Mouse (Mus musculus) hindbrain, embryonic 11.5 days (tissue): ENCODE results near the gene Fbxo45. TPM values are rescaled to one million over a fixed set of nuclear protein-coding genes. Genes with fewer than 3 reads are reported as not detected.

Experiments used
- ATAC-seq: fragments of 200-750 bp; cut with Nextera tagmentation; 2 replicates; pipeline ENCODE4 v1.8.0; 2017; ENCODE audit warnings: mild to moderate bottlenecking, moderate TSS enrichment, moderate library complexity; ENCODE audit not compliant: low FRiP score
- DNase-seq: peaks from one replicate; pipeline ENCODE4 v3.0.0-alpha.2; 2015; ENCODE audit warnings: low spot score
- H3K27ac ChIP-seq: fragments of 300-500 bp; sonication (generic); 2 replicates; pipeline ENCODE4 v1.5.1; 2014; ENCODE audit warnings: mild to moderate bottlenecking, low read depth, low read length
- H3K27me3 ChIP-seq: fragments of 300-500 bp; sonication (generic); 2 replicates; pipeline ENCODE4 v1.6.1; 2014; ENCODE audit warnings: mild to moderate bottlenecking, low read length, moderate library complexity, mixed read lengths; ENCODE audit not compliant: control insufficient read depth, insufficient read depth
- H3K36me3 ChIP-seq: fragments of 300-500 bp; sonication (generic); 2 replicates; pipeline ENCODE4 v1.6.1; 2014; ENCODE audit warnings: mild to moderate bottlenecking, low read length, moderate library complexity, mixed read lengths; ENCODE audit not compliant: control insufficient read depth, insufficient read depth
- H3K4me1 ChIP-seq: fragments of 300-500 bp; sonication (generic); replicated peaks from 2 replicates; pipeline ENCODE4 v1.6.1; 2014; ENCODE audit warnings: low read length, mixed read lengths; ENCODE audit not compliant: control insufficient read depth, insufficient read depth
- H3K4me2 ChIP-seq: fragments of 300-500 bp; sonication (generic); replicated peaks from 2 replicates; pipeline ENCODE4 v1.6.1; 2014; ENCODE audit warnings: mild to moderate bottlenecking, low read depth, low read length
- H3K4me3 ChIP-seq: fragments of 300-500 bp; sonication (generic); 2 replicates; pipeline ENCODE4 v1.5.1; 2014; ENCODE audit warnings: low read depth, low read length
- H3K9ac ChIP-seq: fragments of 300-500 bp; sonication (generic); 2 replicates; pipeline ENCODE4 v1.6.1; 2014; ENCODE audit warnings: low read depth, low read length
- H3K9me3 ChIP-seq: fragments of 300-500 bp; sonication (generic); 2 replicates; pipeline ENCODE4 v1.6.1; 2016; ENCODE audit warnings: low read length; ENCODE audit not compliant: control insufficient read depth
- WGBS: fragments of 180-500 bp; shearing (Covaris S2); extraction: QIAGEN DNeasy Blood & Tissue Kit; methylation state at CpG from one replicate; pipeline ENCODE4 v1.1.7; 2014; 5-methylcytosine and 5-hydroxymethylcytosine counted together
- polyA plus RNA-seq: library from polyadenylated mRNA; unstranded; fragments of >200 nt; fragmentation: Nextera tagmentation; extraction: Ambion mirVana; gene quantifications from 2 replicates; pipeline ENCODE4 v1.2.1, GENCODE M21; 2014

The Fbxo45 gene
- polyA plus RNA-seq: 15.6 and 22.8 TPM in 2 replicates

GRCm38 (mm10) chr16:32246952-32247370, at the start of gene Fbxo45, which contains the start of gene Wdr53:
TSS of gene Fbxo45 (minus strand) at chr16:32247158.
TSS of gene Wdr53 (plus strand) at chr16:32247227.
- Histone ChIP-seq H3K36me3 (no peaks in the 10 kb centered on the region), H3K9me3 (no peaks in the 10 kb centered on the region), H3K27ac (peak within 1 kb of the TSS; percentile 90), H3K4me2 (peak within 1 kb of the TSS; percentile 67), H3K9ac (peak within 1 kb of the TSS; percentile 96), H3K27me3 (no peaks in the 10 kb centered on the region), H3K4me3 (peak within 1 kb of the TSS; percentile 86), H3K4me1 (peaks cover 2% of the 10 kb centered on the region; the same call in 1 of the 2 replicates)
- ATAC-seq (peak; percentile 98), DNase-seq (peak; percentile 92)
- WGBS: 0% methylated on average over 29 of the region's 48 CpGs

GRCm38 (mm10) chr16:32291821-32292220, 44.9 kb upstream of the Fbxo45 start:
- Histone ChIP-seq H3K9me3 (no peaks in the 10 kb centered on the region), H3K4me3 (no peak overlapping the region), H3K27ac (no peak overlapping the region), H3K9ac (no peak overlapping the region), H3K4me2 (no peak overlapping the region), H3K27me3 (no peaks in the 10 kb centered on the region), H3K36me3 (peaks cover 11% of the 10 kb centered on the region), H3K4me1 (no peaks in the 10 kb centered on the region)
- ATAC-seq: no peak
- 95% methylated on average over 4 of the region's 4 CpGs for WGBS
- no peak for DNase-seq

GRCm38 (mm10) chr16:32282608-32283007, 35.6 kb upstream of the Fbxo45 start:
- no peak overlapping the region for H3K4me3 ChIP-seq
- H3K36me3 ChIP-seq: peaks cover 2% of the 10 kb centered on the region; the same call in 1 of the 2 replicates
- ATAC-seq (no peak), DNase-seq (no peak)
- no peaks in the 10 kb centered on the region for H3K27me3 ChIP-seq
- no peaks in the 10 kb centered on the region for H3K4me1 ChIP-seq
- H3K9me3 ChIP-seq: no peaks in the 10 kb centered on the region
- no peak overlapping the region for H3K9ac ChIP-seq
- H3K27ac ChIP-seq: no peak overlapping the region
- H3K4me2 ChIP-seq: no peak overlapping the region

GRCm38 (mm10) chr16:32280211-32280610, 33.3 kb upstream of the Fbxo45 start:
- H3K9ac ChIP-seq: no peak overlapping the region
- peak overlapping the region; percentile 8; the same call in 1 of the 2 replicates for H3K4me3 ChIP-seq
- no peaks in the 10 kb centered on the region for H3K9me3 ChIP-seq
- H3K27me3 ChIP-seq: no peaks in the 10 kb centered on the region
- H3K4me2 ChIP-seq: no peak overlapping the region
- WGBS: 96% methylated on average over 8 of the region's 8 CpGs
- ATAC-seq (no peak), DNase-seq (no peak)
- H3K27ac ChIP-seq: no peak overlapping the region
- 0 out of 2 replicates have a peak, but pooled peaks cover 2% of the 10 kb centered on the region for H3K36me3 ChIP-seq
- no peaks in the 10 kb centered on the region for H3K4me1 ChIP-seq

- H3K4me3 ChIP-seq: peak overlapping the region; percentile 75
- no peaks in the 10 kb centered on the region for H3K9me3 ChIP-seq
- H3K9ac ChIP-seq: peak overlapping the region; percentile 88
- no peak for ATAC-seq
- H3K4me1 ChIP-seq: no peaks in the 10 kb centered on the region
- no peak for DNase-seq
- no peaks in the 10 kb centered on the region for H3K27me3 ChIP-seq
- H3K27ac ChIP-seq: peak overlapping the region; percentile 86; the same call in 1 of the 2 replicates
- 59% methylated on average over 7 of the region's 7 CpGs for WGBS
- H3K4me2 ChIP-seq: peak overlapping the region; percentile 67
- H3K36me3 ChIP-seq: 0 out of 2 replicates have a peak, but pooled peaks cover 2% of the 10 kb centered on the region
Observed at GRCm38 (mm10) chr16:32278396-32278795, 31.4 kb upstream of the Fbxo45 start.

- ATAC-seq: peak; percentile 91
- H3K27me3 ChIP-seq: no peaks in the 10 kb centered on the region
- H3K4me3 ChIP-seq: peak within 1 kb of the TSS; percentile 75
- peak; percentile 90 for DNase-seq
- WGBS: under 1% methylated on average over 71 of the region's 75 CpGs
- no peaks in the 10 kb centered on the region for H3K9me3 ChIP-seq
- peak within 1 kb of the TSS; percentile 88 for H3K9ac ChIP-seq
- H3K27ac ChIP-seq: peak within 1 kb of the TSS; percentile 86
- H3K4me1 ChIP-seq: no peaks in the 10 kb centered on the region
- H3K4me2 ChIP-seq: peak within 1 kb of the TSS; percentile 67
- 0 out of 2 replicates have a peak, but pooled peaks cover 2% of the 10 kb centered on the region for H3K36me3 ChIP-seq
Observed at GRCm38 (mm10) chr16:32277308-32278256, 30.6 kb upstream of the Fbxo45 start, which contains the start of gene Rnf168. TSS of gene Rnf168 (plus strand) at chr16:32277459.

GRCm38 (mm10) chr16:32275830-32276229, 28.9 kb upstream of the Fbxo45 start:
- no peak for ATAC-seq
- Histone ChIP-seq H3K4me3 (no peak overlapping the region), H3K4me2 (no peak overlapping the region), H3K36me3 (no peaks in the 10 kb centered on the region), H3K9me3 (no peaks in the 10 kb centered on the region), H3K27me3 (no peaks in the 10 kb centered on the region), H3K4me1 (no peaks in the 10 kb centered on the region), H3K9ac (no peak overlapping the region), H3K27ac (no peak overlapping the region)
- no peak for DNase-seq
- WGBS: 73% methylated on average over 1 of the region's 1 CpGs

- H3K36me3 ChIP-seq: no peaks in the 10 kb centered on the region
- H3K4me3 ChIP-seq: no peak overlapping the region
- ATAC-seq (no peak), DNase-seq (no peak)
- H3K27me3 ChIP-seq: no peaks in the 10 kb centered on the region
- no peaks in the 10 kb centered on the region for H3K9me3 ChIP-seq
- H3K4me2 ChIP-seq: no peak overlapping the region
- H3K9ac ChIP-seq: no peak overlapping the region
- no peaks in the 10 kb centered on the region for H3K4me1 ChIP-seq
- no peak overlapping the region for H3K27ac ChIP-seq
- 88% methylated on average over 6 of the region's 6 CpGs for WGBS
Observed at GRCm38 (mm10) chr16:32275041-32275440, 28.1 kb upstream of the Fbxo45 start.
